Mouse (Mus musculus) lung, adult 10 weeks (tissue): Measurements from ENCODE around the gene Srcin1. TPM values are rescaled to one million over a fixed set of nuclear protein-coding genes. Genes with fewer than 3 reads are reported as not detected.

Source experiments
- polyA plus RNA-seq: library from polyadenylated mRNA; stranded (reverse); fragments of 350-450 nt; fragmentation: Illumina TruSeq; extraction: RNeasy Lipid Tissue Mini Kit (QIAGEN cat#74804); gene quantifications from one replicate; pipeline ENCODE4 v1.2.3, GENCODE M21; 2014; ENCODE audit warnings: low read depth, low replicate concordance; ENCODE audit not compliant: insufficient read depth

Srcin1 gene
- polyA plus RNA-seq, result 1.5 TPM

DNA sequence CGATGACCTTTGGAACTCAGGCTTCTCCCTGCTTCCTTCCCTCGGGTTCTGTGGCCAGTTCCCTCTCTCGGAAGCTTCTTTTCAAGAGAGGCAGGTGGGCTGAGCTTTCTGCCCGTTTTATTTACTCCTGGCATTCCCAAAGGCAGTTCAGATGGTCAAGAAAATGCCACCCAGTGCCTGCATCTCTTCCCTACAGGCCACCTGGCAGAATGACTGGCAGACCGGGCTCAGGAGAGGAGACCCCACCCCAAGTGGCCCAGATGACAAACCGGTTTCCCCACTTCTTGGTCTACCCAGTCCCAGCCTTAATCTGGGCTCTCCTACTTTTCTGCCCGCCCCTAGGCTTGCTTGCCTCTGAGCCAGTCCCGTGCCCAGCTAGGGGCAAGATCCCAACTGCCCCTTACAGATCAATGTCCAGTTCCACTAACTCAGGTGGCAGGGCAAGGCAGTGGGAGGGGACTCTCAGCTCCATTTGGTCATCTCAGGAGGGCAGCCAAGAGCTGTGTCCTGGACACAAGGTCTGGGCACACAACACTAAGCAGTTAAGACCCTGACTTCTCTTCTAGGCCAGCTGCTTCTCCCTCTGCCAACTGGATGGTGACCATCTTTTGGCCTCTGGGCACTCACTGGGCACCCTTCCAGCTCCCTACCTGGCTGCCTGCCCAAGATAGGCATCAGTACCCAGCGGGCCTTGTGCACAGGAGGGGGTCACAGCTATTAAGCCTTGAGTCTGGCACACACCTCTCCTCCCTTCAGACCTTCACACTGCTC is at the start of gene Srcin1:
Gene Srcin1, minus strand, starts transcription at position 51 of the 771 bp plus-strand sequence.

DNA sequence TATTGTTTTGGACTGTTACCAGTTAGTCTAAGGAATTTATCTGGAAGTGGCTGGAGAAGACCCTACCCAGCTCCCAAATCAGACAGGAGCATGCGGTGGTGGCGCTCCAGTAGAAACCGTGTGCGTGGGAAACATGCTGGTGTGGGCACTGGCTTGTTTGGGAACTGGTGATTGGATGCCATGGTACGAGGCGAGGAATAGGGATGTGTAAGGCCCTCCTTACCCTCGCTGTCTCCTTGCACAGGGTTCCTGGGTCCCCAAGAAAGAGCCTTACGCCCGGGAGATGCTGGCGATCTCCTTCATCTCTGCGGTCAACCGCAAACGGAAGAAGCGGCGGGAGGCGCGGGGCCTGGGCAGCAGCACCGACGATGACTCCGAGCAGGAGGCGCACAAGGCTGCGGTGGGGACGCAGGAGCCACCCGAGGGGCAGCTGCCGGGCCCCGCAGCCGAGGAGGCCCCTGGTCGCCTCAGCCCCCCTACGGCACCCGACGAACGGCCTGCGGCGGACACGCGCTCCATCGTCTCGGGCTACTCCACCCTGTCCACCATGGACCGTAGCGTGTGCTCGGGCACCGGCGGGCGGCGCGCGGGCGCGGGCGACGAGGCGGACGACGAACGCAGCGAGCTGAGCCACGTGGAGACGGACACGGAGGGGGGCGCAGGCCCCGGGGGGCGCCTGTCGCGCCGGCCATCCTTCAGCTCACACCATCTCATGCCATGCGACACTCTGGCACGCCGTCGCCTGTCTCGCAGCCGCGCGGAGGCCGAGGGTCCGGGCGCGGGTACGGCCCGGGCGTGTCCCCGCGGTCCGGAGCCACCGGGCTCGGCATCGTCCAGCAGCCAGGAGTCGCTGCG is 75.9 kb downstream of the Srcin1 start, which contains the start of gene 4933428G20Rik:
Gene 4933428G20Rik, minus strand, starts transcription at position 476 of the 855 bp plus-strand sequence.

Other genes starting within 250 kb of the Srcin1 start
- gene Gpr179, start 224.1 kb downstream of the Srcin1 start, polyA plus RNA-seq, result 0.22 TPM
- 5.8 TPM for gene Socs7, start 213.6 kb downstream of the Srcin1 start, polyA plus RNA-seq
- 23.8 TPM for gene Arhgap23, start 160.7 kb downstream of the Srcin1 start, polyA plus RNA-seq
- gene 4933428G20Rik, start 75.8 kb downstream of the Srcin1 start, polyA plus RNA-seq, result not detected
- 3.0 TPM for gene Epop, start 53.5 kb upstream of the Srcin1 start, polyA plus RNA-seq
- 18.8 TPM for gene Mllt6, start 87.2 kb upstream of the Srcin1 start, polyA plus RNA-seq
- gene Cisd3, start 109.6 kb upstream of the Srcin1 start, polyA plus RNA-seq, result 46.0 TPM
- 12.3 TPM for gene Pcgf2, start 124.3 kb upstream of the Srcin1 start, polyA plus RNA-seq
- 212 TPM for gene Psmb3, start 127.2 kb upstream of the Srcin1 start, polyA plus RNA-seq
- gene Pip4k2b, start 168.5 kb upstream of the Srcin1 start, polyA plus RNA-seq, result 8.3 TPM
- gene Cwc25, start 190.4 kb upstream of the Srcin1 start, polyA plus RNA-seq, result 7.0 TPM
- not detected for gene 1700001P01Rik, start 199.7 kb upstream of the Srcin1 start, polyA plus RNA-seq
- 974 TPM for gene Rpl23, start 206.3 kb upstream of the Srcin1 start, polyA plus RNA-seq
- gene Lasp1, start 222.8 kb upstream of the Srcin1 start, polyA plus RNA-seq, result 63.9 TPM